Mouse (Mus musculus): ENCODE measurements around the gene Ckap2. TPM values are rescaled to one million over a fixed set of nuclear protein-coding genes. Genes with fewer than 3 reads are reported as not detected.

The Ckap2 gene
- polyA plus RNA-seq, 1 experiment: 63.5 TPM

GRCm38 (mm10) chr8:22134078-22134749 lies 51.4 kb downstream of the Ckap2 start:
- H3K4me3 ChIP-seq (ENCODE audit: insufficient read depth, low read length): no peak overlapping the region
- H3K4me1 ChIP-seq (ENCODE audit: control insufficient read depth, insufficient read depth, low read length): no peaks in the 10 kb centered on the region
- no peak overlapping the region for H3K27ac ChIP-seq (ENCODE audit: insufficient read depth, low read length)
- TF ChIP-seq POLR2A (IDR thresholded peaks at IDR 0.05; ENCODE audit: low read depth, low read length) (no peak), CTCF (IDR thresholded peaks at IDR 0.05; ENCODE audit: borderline replicate concordance, insufficient read depth, low read length) (no peak)

DNA sequence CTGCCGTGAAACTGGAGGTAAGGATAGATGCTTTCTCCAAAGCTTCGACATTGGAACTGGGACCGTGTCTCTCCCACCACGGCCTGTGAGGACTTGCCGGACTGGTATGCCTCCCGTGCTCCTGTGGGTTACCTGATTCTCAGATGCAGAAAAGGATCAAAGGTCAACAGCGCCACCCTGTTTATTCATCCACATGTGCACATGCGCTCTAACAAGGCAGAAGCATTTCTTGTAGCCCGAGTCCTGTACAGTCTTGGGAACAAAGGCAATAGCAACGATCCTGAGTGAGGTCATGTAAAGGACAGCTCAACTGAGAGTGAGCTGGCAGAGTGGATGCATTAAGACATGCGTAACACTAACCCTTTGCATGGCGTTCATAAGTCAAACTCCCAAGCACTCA lies 53.6 kb downstream of the Ckap2 start:
- no peak for TF ChIP-seq CTCF (IDR thresholded peaks at IDR 0.05; ENCODE audit: borderline replicate concordance, insufficient read depth, low read length)
- no peak for TF ChIP-seq POLR2A (IDR thresholded peaks at IDR 0.05; ENCODE audit: low read depth, low read length)

DNA sequence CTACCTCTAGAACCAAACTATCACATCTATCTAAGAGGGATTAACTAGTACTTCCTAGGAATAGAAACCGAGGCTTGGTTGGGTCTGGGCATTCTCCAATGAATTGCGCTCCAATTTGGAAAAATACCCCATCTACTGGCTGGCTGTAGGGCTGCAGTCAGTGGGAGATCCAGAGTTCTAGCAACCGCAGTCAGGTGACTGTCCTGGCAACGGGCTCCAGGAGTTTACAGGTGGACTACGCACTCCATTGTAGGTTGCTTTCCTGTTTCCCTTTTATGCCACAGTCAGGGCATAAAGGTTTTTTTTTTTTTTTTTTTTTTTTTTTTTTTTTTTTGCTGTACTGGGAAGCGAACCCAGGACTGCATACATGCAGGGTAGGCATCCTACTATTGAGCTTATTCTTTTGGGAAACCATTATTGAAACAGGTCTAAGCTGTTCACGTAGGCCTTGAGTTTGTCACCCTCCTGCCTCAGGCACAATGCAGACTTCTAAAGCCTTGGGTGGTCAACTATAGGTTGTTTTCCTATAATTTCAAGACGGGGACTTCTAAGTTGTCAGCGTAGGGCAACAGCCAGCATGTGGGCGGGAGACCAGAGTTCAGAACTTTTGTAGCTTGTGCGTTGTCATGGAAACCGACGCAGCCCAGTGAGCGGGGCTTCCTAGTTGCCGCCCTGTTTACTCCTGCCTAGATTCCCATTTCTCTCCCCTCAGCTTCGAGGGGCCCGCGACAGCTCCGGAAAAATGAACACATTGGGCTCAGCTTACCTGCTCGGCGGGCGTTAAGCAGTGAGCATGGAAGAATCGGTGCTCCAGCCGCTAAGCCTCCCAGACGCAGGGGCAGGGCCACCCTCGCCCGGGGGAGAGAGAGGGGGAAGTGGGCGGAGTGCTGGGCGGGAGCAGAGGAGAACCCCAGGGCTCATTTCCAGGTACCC lies 61.1 kb downstream of the Ckap2 start, which contains the start of gene Nek5:
Nek5 (minus strand) TSS at position 834 of the 933 bp plus-strand sequence.
- peak within 1 kb of the TSS; percentile 36 for H3K4me3 ChIP-seq (ENCODE audit: insufficient read depth, low read length)
- H3K4me1 ChIP-seq (ENCODE audit: control insufficient read depth, insufficient read depth, low read length): no peaks in the 10 kb centered on the region
- no peak within 1 kb of the TSS for H3K27ac ChIP-seq (ENCODE audit: insufficient read depth, low read length)
- TF ChIP-seq CTCF (IDR thresholded peaks at IDR 0.05; ENCODE audit: borderline replicate concordance, insufficient read depth, low read length) (no peak), POLR2A (IDR thresholded peaks at IDR 0.05; ENCODE audit: low read depth, low read length) (no peak)

More for the DNA sequence above, 53.6 kb downstream of the Ckap2 start:
- Histone ChIP-seq H3K27ac (ENCODE audit: insufficient read depth, low read length) (no peak overlapping the region), H3K4me1 (ENCODE audit: control insufficient read depth, insufficient read depth, low read length) (no peaks in the 10 kb centered on the region), H3K4me3 (ENCODE audit: insufficient read depth, low read length) (no peak overlapping the region)

Other genes with a start within 250 kb of the Ckap2 start
- gene Defb35, start 247.5 kb downstream of the Ckap2 start, polyA plus RNA-seq (2011; ENCODE audit: insufficient read length, low read depth, missing spikeins): not detected in 2 replicates
- not detected in 2 replicates for gene Defb13, start 239.1 kb downstream of the Ckap2 start, polyA plus RNA-seq (2011; ENCODE audit: insufficient read length, low read depth, missing spikeins)
- not detected in 2 replicates for gene Fam90a1a, start 227.1 kb downstream of the Ckap2 start, polyA plus RNA-seq (2011; ENCODE audit: insufficient read length, low read depth, missing spikeins)
- not detected in 2 replicates for gene Ccdc70, start 216.0 kb downstream of the Ckap2 start, polyA plus RNA-seq (2011; ENCODE audit: insufficient read length, low read depth, missing spikeins)
- not detected in 2 replicates for gene Atp7b, start 125.5 kb downstream of the Ckap2 start, polyA plus RNA-seq (2011; ENCODE audit: insufficient read length, low read depth, missing spikeins)
- gene Alg11, start 125.1 kb downstream of the Ckap2 start, polyA plus RNA-seq (2011; ENCODE audit: insufficient read length, low read depth, missing spikeins): 33.8 and 34.8 TPM in 2 replicates
- gene Nek5, start 60.8 kb downstream of the Ckap2 start, polyA plus RNA-seq (2011; ENCODE audit: insufficient read length, low read depth, missing spikeins): not detected in 2 replicates
- gene Nek3, start 19.4 kb downstream of the Ckap2 start, polyA plus RNA-seq (2011; ENCODE audit: insufficient read length, low read depth, missing spikeins): 3.7 and 4.3 TPM in 2 replicates
- 29.0 and 43.9 TPM in 2 replicates for gene Vps36, start 7.0 kb upstream of the Ckap2 start, polyA plus RNA-seq (2011; ENCODE audit: insufficient read length, low read depth, missing spikeins)
- 1.3 and 1.6 TPM in 2 replicates for gene Thsd1, start 41.5 kb upstream of the Ckap2 start, polyA plus RNA-seq (2011; ENCODE audit: insufficient read length, low read depth, missing spikeins)
- not detected in 2 replicates for gene Tpte, start 97.6 kb upstream of the Ckap2 start, polyA plus RNA-seq (2011; ENCODE audit: insufficient read length, low read depth, missing spikeins)
- 7.5 and 10.2 TPM in 2 replicates for gene Slc25a15, start 212.8 kb upstream of the Ckap2 start, polyA plus RNA-seq (2011; ENCODE audit: insufficient read length, low read depth, missing spikeins)
- gene Mrps31, start 225.5 kb upstream of the Ckap2 start, polyA plus RNA-seq (2011; ENCODE audit: insufficient read length, low read depth, missing spikeins): 21.7 and 22.1 TPM in 2 replicates